Mouse (Mus musculus) liver, postnatal 0 days (tissue): Measurements from ENCODE around the gene Ehbp1.

Source experiments
- CTCF ChIP-seq: sonication (generic); IDR thresholded peaks from 2 replicates; pipeline ENCODE4 v1.5.1; 2016; ENCODE audit warnings: antibody characterized with exemption, low read depth
- EP300 ChIP-seq: IDR thresholded peaks from 2 replicates; pipeline ENCODE4 v1.6.1; 2016; ENCODE audit warnings: antibody characterized with exemption, low read depth, mild to moderate bottlenecking

- TF ChIP-seq CTCF: no peak
- no peak for TF ChIP-seq EP300
Measured at GRCm38 (mm10) chr11:22002062-22002782, 339.9 kb downstream of the Ehbp1 start.
